In the genomic region with DNA sequence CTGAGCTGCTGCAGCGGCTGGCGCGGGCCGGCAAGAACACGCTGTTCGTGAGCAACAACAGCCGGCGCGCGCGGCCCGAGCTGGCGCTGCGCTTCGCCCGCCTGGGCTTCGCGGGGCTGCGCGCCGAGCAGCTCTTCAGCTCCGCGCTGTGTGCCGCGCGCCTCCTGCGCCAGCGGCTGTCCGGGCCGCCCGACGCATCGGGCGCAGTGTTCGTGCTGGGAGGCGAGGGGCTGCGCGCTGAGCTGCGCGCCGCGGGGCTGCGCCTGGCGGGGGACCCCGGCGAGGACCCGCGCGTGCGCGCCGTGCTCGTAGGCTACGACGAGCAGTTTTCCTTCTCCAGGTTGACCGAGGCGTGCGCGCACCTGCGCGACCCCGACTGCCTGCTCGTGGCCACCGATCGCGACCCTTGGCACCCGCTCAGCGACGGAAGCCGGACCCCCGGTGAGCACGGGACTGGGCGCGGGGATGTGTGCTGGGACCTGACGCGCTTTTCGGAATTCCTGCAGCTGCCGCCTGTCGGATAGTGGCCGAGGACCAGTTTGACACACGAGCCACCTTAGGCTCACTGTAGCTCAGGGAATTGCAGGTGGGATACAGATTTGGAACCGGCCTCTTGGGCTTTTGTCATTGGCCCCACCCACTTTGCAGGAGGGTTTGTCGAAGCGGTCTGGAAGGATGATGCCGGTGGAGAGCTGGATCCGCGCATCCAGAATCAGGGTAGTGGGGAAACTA, we compare ENCODE assay signal across 10 mouse cellular contexts. TPM values are rescaled to one million over a fixed set of nuclear protein-coding genes. Genes with fewer than 3 reads are reported as not detected.
A peak's percentile ranks its signal among the peaks of the same experiment; 100 is the strongest.
DNase-seq lines count a peak whose midpoint lies in the region; ATAC-seq and TF ChIP-seq lines count a peak whose summit lies in the region.
"Had no signal": no experiment of that assay in that cellular context is flagged by ENCODE, and none has a peak within 500 bp of the region (broad histone marks: within the 10 kb centered on the region; RNA-seq: fewer than 3 reads in every experiment).

No protein-coding gene starts in this region.

- H3K36me3 ChIP-seq in embryonic facial prominence, embryonic 13.5 days: peaks cover 39% of the 10 kb centered on the region
- peaks cover 11% of the 10 kb centered on the region for H3K36me3 ChIP-seq in intestine, embryonic 15.5 days
- H3K36me3 ChIP-seq in midbrain, postnatal 0 days (ENCODE audit: insufficient read depth, low read length): peaks cover 15% of the 10 kb centered on the region

- peak overlapping the region; percentile 76 for H3K4me3 ChIP-seq in embryonic facial prominence, embryonic 13.5 days
- peak overlapping the region; percentile 73 for H3K4me3 ChIP-seq in intestine, embryonic 15.5 days (replicated peaks)
- H3K4me3 ChIP-seq in midbrain, postnatal 0 days (ENCODE audit: low read depth, low read length): peak overlapping the region; percentile 71

- H3K27ac ChIP-seq in embryonic facial prominence, embryonic 13.5 days: peak overlapping the region; percentile 94
- peak overlapping the region; percentile 85 for H3K27ac ChIP-seq in intestine, embryonic 15.5 days
- peak overlapping the region; percentile 97 for H3K27ac ChIP-seq in midbrain, postnatal 0 days (ENCODE audit: low read depth, low read length)
- H3K27ac ChIP-seq: macrophage had no signal

- under 1% methylated on average over 86 of the region's 87 CpGs for WGBS in embryonic facial prominence, embryonic 13.5 days
- WGBS in intestine, embryonic 15.5 days: under 1% methylated on average over 87 of the region's 87 CpGs
- under 1% methylated on average over 62 of the region's 87 CpGs for WGBS in midbrain, postnatal 0 days

- ATAC-seq in embryonic facial prominence, embryonic 13.5 days (ENCODE audit: insufficient number of reproducible peaks, insufficient read depth, low FRiP score, low TSS enrichment, low read depth): peak; percentile 29
- peak; percentile 69 for ATAC-seq in intestine, embryonic 15.5 days
- peak; percentile 74 for ATAC-seq in midbrain, postnatal 0 days (ENCODE audit: low FRiP score)
- no peak for ATAC-seq in granulocyte monocyte progenitor cell, adult 5-6 weeks (replicated peaks; ENCODE audit: poor library complexity, severe bottlenecking)

- H3K27me3 ChIP-seq in embryonic facial prominence, embryonic 13.5 days: no peaks in the 10 kb centered on the region
- H3K27me3 ChIP-seq in intestine, embryonic 15.5 days (replicated peaks): no peaks in the 10 kb centered on the region
- no peaks in the 10 kb centered on the region for H3K27me3 ChIP-seq in midbrain, postnatal 0 days (ENCODE audit: insufficient read depth, low read length)

- no peaks in the 10 kb centered on the region for H3K9me3 ChIP-seq in embryonic facial prominence, embryonic 13.5 days
- no peaks in the 10 kb centered on the region for H3K9me3 ChIP-seq in intestine, embryonic 15.5 days
- H3K9me3 ChIP-seq in midbrain, postnatal 0 days (ENCODE audit: low read length): no peaks in the 10 kb centered on the region

- peak overlapping the region; percentile 92 for H3K4me2 ChIP-seq in embryonic facial prominence, embryonic 13.5 days
- H3K4me2 ChIP-seq in intestine, embryonic 15.5 days (replicated peaks): peak overlapping the region; percentile 100
- peak overlapping the region; percentile 63 for H3K4me2 ChIP-seq in midbrain, postnatal 0 days (ENCODE audit: low read depth, low read length, poor library complexity, severe bottlenecking)

- peak overlapping the region; percentile 85 for H3K9ac ChIP-seq in embryonic facial prominence, embryonic 13.5 days
- H3K9ac ChIP-seq in intestine, embryonic 15.5 days: peak overlapping the region; percentile 69
- peak overlapping the region; percentile 91 for H3K9ac ChIP-seq in midbrain, postnatal 0 days (replicated peaks; ENCODE audit: low read length, poor library complexity, severe bottlenecking)

- peaks cover 44% of the 10 kb centered on the region for H3K4me1 ChIP-seq in embryonic facial prominence, embryonic 13.5 days
- H3K4me1 ChIP-seq in intestine, embryonic 15.5 days (replicated peaks): peaks cover 26% of the 10 kb centered on the region
- no peaks in the 10 kb centered on the region; the same call in 1 of the 2 replicates for H3K4me1 ChIP-seq in midbrain, postnatal 0 days (ENCODE audit: insufficient read depth, low read length)

- peak; percentile 51 to 68 for DNase-seq in layer of hippocampus, adult 18-20 months (ENCODE audit: low spot score in 2 of 2)
- DNase-seq in layer of hippocampus, adult 11-12 months (ENCODE audit: low spot score): no peak
- peak; percentile 75 for DNase-seq in ZHBTc4 (ENCODE audit: low read depth, low spot score)
- DNase-seq in midbrain, postnatal 0 days (ENCODE audit: low spot score): peak; percentile 77
- peak; percentile 75 for DNase-seq in thymus, postnatal 4 days

- 0 out of 2 replicates have a peak, but pooled peaks have one; percentile 26 for TF ChIP-seq CTCF in midbrain, postnatal 0 days (IDR thresholded peaks at IDR 0.05)

RNA-seq across cellular contexts. Expression of a gene that starts 0.5 kb away (rescaled TPM):
- total RNA-seq in layer of hippocampus, adult 18-20 months (2021): 100 to 1,000 TPM; 170 to 178 TPM
- 18.7 and 23.2 TPM in 2 replicates for polyA plus RNA-seq in embryonic facial prominence, embryonic 13.5 days (2015; fragmentation: Nextera tagmentation; extraction: Ambion mirVana)
- 11.0 TPM in 2 replicates for polyA plus RNA-seq in intestine, embryonic 15.5 days (2015; fragmentation: Nextera tagmentation; extraction: Ambion mirVana)
- total RNA-seq in midbrain, postnatal 0 days (2014; rRNA removed): 350 and 364 TPM in 2 replicates
- polyA plus RNA-seq in midbrain, postnatal 0 days (2015; fragmentation: Nextera tagmentation; extraction: Ambion mirVana): 171 and 181 TPM in 2 replicates
- total RNA-seq in granulocyte monocyte progenitor cell, adult 5-6 weeks (2014; fragmentation: Nextera tagmentation): 10.6 and 19.8 TPM in 2 replicates
- 4.0 and 6.4 TPM in 2 replicates for total RNA-seq in granulocyte monocyte progenitor cell, adult 5-6 weeks (2017)

RNA-seq across cellular contexts. Expression of a gene that starts 12.3 kb away (rescaled TPM):
- 10 to 100 TPM; 23.8 to 27.0 TPM for total RNA-seq in layer of hippocampus, adult 18-20 months (2021)
- 2,193 and 2,304 TPM in 2 replicates for polyA plus RNA-seq in embryonic facial prominence, embryonic 13.5 days (2015; fragmentation: Nextera tagmentation; extraction: Ambion mirVana)
- 996 and 1,059 TPM in 2 replicates for polyA plus RNA-seq in intestine, embryonic 15.5 days (2015; fragmentation: Nextera tagmentation; extraction: Ambion mirVana)
- total RNA-seq in midbrain, postnatal 0 days (2014; rRNA removed): 35.4 and 46.2 TPM in 2 replicates
- 69.7 and 76.8 TPM in 2 replicates for polyA plus RNA-seq in midbrain, postnatal 0 days (2015; fragmentation: Nextera tagmentation; extraction: Ambion mirVana)
- total RNA-seq in granulocyte monocyte progenitor cell, adult 5-6 weeks (2014; fragmentation: Nextera tagmentation): 677 and 745 TPM in 2 replicates
- total RNA-seq in granulocyte monocyte progenitor cell, adult 5-6 weeks (2017): 746 and 991 TPM in 2 replicates

RNA-seq across cellular contexts. Expression of a gene that starts 14.7 kb away (rescaled TPM):
- 10 to 100 TPM; 32.4 to 34.4 TPM for total RNA-seq in layer of hippocampus, adult 18-20 months (2021)
- polyA plus RNA-seq in embryonic facial prominence, embryonic 13.5 days (2015; fragmentation: Nextera tagmentation; extraction: Ambion mirVana): 53.3 and 54.4 TPM in 2 replicates
- 21.6 and 26.8 TPM in 2 replicates for polyA plus RNA-seq in intestine, embryonic 15.5 days (2015; fragmentation: Nextera tagmentation; extraction: Ambion mirVana)
- 4.2 and 4.5 TPM in 2 replicates for total RNA-seq in midbrain, postnatal 0 days (2014; rRNA removed)
- polyA plus RNA-seq in midbrain, postnatal 0 days (2015; fragmentation: Nextera tagmentation; extraction: Ambion mirVana): 4.0 and 4.7 TPM in 2 replicates
- 58.0 and 70.8 TPM in 2 replicates for total RNA-seq in granulocyte monocyte progenitor cell, adult 5-6 weeks (2014; fragmentation: Nextera tagmentation)
- total RNA-seq in granulocyte monocyte progenitor cell, adult 5-6 weeks (2017): 19.3 and 29.4 TPM in 2 replicates

RNA-seq across cellular contexts. Expression of a gene that starts 14.8 kb away (rescaled TPM):
- under 1 TPM in 1 of 2 experiments, not detected in 1; 0.52 TPM for total RNA-seq in layer of hippocampus, adult 18-20 months (2021)
- polyA plus RNA-seq in embryonic facial prominence, embryonic 13.5 days (2015; fragmentation: Nextera tagmentation; extraction: Ambion mirVana): 0.18 and 0.25 TPM in 2 replicates
- polyA plus RNA-seq in intestine, embryonic 15.5 days (2015; fragmentation: Nextera tagmentation; extraction: Ambion mirVana): 0.23 and 0.42 TPM in 2 replicates
- 1.7 TPM in 1 of 2 replicates, not detected in the other for total RNA-seq in midbrain, postnatal 0 days (2014; rRNA removed)
- 0.17 TPM in 1 of 2 replicates, not detected in the other for polyA plus RNA-seq in midbrain, postnatal 0 days (2015; fragmentation: Nextera tagmentation; extraction: Ambion mirVana)
- not detected in 2 replicates for total RNA-seq in granulocyte monocyte progenitor cell, adult 5-6 weeks (2014; fragmentation: Nextera tagmentation)
- total RNA-seq in granulocyte monocyte progenitor cell, adult 5-6 weeks (2017): 1.1 TPM in 1 of 2 replicates, not detected in the other
- polyA plus RNA-seq: brain, embryonic 14.5 days; macrophage had no signal

RNA-seq across cellular contexts. Expression of a gene that starts 20.5 kb away (rescaled TPM):
- 10 to 100 TPM; 36.2 to 37.5 TPM for total RNA-seq in layer of hippocampus, adult 18-20 months (2021)
- 54.1 and 57.4 TPM in 2 replicates for polyA plus RNA-seq in embryonic facial prominence, embryonic 13.5 days (2015; fragmentation: Nextera tagmentation; extraction: Ambion mirVana)
- polyA plus RNA-seq in intestine, embryonic 15.5 days (2015; fragmentation: Nextera tagmentation; extraction: Ambion mirVana): 41.4 and 42.3 TPM in 2 replicates
- total RNA-seq in midbrain, postnatal 0 days (2014; rRNA removed): 8.1 and 17.1 TPM in 2 replicates
- polyA plus RNA-seq in midbrain, postnatal 0 days (2015; fragmentation: Nextera tagmentation; extraction: Ambion mirVana): 64.0 and 69.5 TPM in 2 replicates
- 34.4 and 60.8 TPM in 2 replicates for total RNA-seq in granulocyte monocyte progenitor cell, adult 5-6 weeks (2014; fragmentation: Nextera tagmentation)
- 20.1 and 30.7 TPM in 2 replicates for total RNA-seq in granulocyte monocyte progenitor cell, adult 5-6 weeks (2017)

Comparison
In these comparisons a context has a peak if more than half of its experiments do, and no peak if none do; other contexts are left out.
1. RNA of a gene that starts 0.5 kb away (total RNA-seq): 350 to 364 TPM in midbrain, postnatal 0 days and 170 to 178 TPM in layer of hippocampus, adult 18-20 months; 4.0 to 19.8 TPM in granulocyte monocyte progenitor cell, adult 5-6 weeks; every median in the first group is over 4 times any median in the second.
2. RNA of a gene that starts 12.3 kb away (total RNA-seq): 677 to 991 TPM in granulocyte monocyte progenitor cell, adult 5-6 weeks; 35.4 to 46.2 TPM in midbrain, postnatal 0 days and 23.8 to 27.0 TPM in layer of hippocampus, adult 18-20 months; every median in the first group is over 10 times any median in the second.
3. Peak in every context shown above with its lines, with median percentiles within 50 percentile points of each other: H3K27ac ChIP-seq, H3K4me2 ChIP-seq, H3K4me3 ChIP-seq and H3K9ac ChIP-seq.